Mouse (Mus musculus) T-cell, adult 2 months (primary cell): ENCODE measurements around the gene Prss2.
"Not testable (repeated sequence)": the region's sequence is repeated elsewhere in the genome, so short reads cannot be mapped to it uniquely, and the experiment has no call there.

Experiments
- DNase-seq: peaks from one replicate; pipeline ENCODE4 v3.0.0; 2022; ENCODE audit warnings: low spot score

Gene Prss2

DNA sequence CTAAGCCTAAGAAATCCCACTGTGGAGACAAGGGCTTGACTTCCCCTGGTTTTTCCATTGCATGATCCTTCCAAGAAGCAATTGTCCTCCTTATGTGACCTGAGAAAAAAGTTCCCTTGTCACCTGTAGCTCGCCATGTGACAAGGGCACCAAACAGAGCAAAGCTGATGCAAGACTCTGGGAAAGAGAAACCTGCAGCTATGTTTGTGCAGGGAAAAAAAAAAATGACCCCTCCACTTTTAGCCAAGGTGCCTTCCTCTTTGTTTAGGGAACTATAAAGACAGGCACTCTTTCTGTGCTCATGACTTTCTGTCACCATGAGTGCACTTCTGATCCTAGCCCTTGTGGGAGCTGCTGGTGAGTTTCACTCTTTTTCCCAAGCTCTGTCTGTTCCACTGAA is at the start of gene Prss2:
Gene Prss2, plus strand, starts transcription at position 301 of the 400 bp plus-strand sequence.
- DNase-seq: no peak

DNA sequence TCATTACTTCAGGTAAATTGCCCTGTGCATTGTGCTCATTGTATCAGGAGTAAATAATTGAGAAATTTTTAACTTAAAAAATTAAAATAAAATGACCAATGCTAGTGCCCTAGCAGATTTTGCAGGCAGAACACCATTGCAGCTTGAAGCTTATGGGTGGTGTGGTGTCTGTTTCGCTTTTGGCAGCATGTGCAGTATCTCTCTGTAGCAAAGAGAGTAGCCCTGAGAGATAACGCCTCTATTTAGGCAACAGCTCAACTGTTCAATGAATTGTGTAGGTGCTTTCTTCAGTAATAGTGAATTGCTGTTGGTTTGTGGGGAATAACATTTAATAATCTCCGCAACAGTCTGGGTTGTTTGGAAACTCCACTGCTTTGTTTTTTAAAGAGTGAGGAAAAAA is 22.2 kb upstream of the Prss2 start:
- DNase-seq: no peak

DNA sequence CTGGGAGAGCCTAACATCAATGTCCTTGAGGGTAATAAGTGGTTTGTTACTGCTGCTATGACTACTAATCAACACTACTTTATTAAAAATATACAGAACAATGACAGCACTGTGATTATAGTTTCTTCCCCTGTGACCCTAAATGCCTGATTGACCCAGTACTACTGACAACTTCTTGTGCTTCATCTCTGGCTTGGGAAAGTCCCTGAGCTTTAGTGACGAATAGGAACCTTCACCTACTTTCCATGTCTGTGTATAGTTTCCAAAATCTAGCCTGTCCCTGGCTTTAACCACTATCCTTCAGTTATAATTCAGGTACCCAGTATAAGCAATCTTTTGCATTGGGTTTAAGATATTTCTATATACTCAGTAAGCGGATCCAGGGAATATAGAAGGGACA is 16.7 kb upstream of the Prss2 start:
- DNase-seq: no peak

DNA sequence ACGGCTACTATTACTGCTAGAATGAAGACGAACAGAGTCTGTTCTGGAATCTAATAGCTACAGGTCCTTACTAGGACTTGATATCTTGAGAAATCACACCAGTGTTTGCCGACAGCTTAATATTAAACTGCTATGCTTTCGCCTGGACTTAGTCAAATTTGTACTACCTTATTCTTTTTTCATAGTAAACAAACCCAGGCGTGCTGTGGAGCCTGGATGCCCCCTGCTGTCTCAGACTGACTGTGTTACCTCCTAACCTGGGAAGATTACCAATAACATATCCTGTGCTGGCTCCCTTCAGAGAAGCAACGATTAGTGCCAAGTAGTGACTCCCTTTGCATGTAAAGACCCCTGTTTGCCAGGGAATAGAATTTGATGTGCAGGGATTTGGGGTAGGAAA is 16.3 kb upstream of the Prss2 start:
- DNase-seq: no peak

DNA sequence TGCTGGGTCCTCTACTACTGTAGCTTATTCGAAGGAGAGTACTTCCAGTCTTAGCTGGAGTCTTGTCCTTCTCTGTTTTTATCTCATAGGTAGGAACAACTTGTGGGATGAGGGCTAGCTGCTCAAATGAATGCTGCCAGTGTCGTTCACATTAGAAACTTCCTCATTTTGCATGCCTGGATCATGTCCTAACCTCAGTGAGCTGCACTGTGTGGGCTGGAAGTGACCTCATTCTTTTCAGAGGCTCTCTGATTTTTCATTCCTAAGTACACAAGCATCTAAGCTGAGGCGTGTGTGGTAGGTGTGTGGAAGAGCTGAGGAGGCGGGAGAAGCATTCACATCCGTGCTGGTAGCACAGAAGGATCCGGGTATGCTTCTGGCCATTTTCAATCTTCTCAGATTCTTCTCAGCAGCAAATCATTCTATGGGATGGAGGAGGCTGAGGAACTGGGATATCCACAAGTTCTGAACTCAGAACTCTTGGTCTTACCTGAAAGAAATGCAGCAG is 3.5 kb upstream of the Prss2 start:
- no peak for DNase-seq

DNA sequence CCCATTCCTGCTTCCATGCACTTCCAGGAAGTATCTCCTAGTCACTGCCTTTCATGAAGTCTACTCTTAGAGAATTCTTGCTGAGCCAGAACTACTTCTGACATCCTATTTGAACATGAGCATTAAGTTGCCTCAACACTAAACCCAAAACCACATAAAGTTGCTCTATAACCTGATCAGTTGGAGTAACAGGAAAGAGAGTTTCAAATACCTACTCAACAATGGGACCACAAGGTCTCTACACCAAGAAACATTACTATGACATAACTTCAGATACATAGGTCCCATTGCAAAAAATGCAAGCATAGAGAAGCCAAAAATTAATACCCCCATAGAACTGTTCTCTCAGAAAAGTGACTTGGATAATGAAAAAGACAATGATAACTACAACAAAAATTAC is 4.9 kb downstream of the Prss2 start:
- no peak for DNase-seq

DNA sequence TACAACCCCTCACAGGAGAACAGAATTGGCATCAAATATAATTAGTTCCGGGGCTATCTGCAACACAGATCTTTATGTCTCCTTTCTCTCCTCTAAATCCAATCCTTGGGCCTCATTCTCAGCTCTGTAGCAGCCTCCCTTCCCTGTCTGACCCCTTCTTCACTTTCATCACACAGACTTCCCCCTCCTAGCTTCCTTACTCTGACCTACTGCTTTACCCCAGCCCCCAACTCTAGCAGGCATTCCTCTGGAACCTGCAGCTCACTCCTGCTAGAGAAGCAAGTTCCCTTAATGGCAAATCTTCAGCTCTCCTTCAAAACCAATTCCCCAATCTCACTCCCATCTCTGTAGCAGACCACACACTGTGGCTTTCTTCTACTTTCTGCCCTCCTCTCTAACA is 5.8 kb downstream of the Prss2 start:
- DNase-seq: no peak

DNA sequence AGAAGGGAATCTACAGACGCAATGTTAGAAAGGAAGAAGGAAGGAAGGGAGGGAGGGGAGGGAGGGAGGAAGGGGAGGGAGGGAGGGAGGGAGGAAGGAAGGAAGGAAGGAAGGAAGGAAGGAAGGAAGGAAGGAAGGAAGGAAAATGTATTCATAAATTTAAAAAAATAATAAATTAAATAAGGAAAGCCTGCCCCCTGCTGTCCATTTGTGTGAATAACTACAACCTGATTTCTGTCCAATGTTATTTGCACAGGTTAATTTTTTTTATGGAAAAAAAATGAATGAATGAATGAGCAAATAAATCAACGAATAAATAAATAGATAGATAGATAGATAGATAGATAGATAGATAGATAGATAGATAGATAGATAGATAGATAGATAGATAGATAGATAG is 8.4 kb downstream of the Prss2 start:
- not testable (repeated sequence) for DNase-seq

DNA sequence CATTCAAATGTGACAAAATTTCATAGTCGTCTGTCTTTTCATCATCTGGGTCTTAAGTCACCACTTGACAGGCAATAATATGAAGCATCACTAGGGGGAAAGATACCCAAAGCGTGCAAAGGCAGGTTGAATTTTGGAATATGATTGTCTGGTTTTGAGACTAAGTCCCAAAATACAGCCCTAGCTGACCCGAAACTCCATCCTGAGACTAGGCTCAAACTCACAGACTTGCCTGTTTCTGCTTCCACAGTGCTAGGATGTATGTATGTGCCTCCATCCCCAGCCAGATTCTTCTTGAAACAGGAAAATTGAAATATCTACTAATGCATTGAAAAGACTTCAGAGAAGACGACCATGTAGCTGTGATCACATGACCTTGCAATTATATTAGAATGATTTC is 10.6 kb downstream of the Prss2 start:
- DNase-seq: no peak

DNA sequence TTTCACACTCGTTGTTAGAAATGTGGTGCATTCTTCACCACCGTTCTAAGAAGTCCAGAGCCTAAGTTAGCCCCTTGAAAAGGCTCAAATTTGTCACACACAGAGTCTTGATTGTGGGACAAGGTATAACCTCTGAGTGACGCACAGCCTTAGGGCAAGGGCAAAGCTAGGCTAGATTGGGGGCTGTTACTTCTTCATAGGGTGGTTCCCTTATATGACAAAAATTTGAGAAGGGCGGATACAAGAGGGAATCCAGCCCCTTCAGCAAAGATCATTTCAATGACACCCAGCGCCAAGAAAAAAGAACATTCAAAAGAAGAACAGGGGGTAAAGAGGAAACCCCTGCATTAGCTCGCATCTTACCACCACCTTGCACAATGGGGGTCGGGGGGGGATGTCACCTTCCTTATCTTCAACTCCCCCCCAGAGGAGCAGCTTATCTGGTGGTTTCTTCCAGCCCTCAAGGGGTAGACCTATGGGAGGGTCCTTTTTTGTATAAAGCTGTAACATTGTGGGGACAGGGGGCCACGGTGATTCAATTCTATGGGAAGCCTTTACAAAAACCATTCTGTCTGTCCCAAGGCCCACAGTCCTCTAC is 11.2 kb downstream of the Prss2 start:
- DNase-seq: peak; percentile 68

DNA sequence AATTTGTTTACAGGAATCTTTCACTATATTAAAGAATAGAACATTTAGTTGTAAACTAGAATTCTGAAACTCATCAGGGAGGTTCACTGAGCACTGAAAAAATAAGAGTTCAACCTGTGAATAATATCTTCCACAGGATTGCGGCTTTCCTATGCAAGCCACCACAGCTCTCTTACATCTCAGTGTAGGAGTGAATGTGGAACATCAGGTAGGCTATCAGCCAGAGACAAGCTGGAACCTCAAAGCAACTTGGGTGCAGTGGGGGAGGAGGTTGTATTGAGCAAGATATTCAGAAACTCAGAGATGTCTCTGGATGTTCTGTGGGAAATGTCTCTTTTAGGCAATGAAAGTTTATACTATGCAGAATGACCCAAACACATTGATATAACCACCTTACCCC is 15.8 kb downstream of the Prss2 start:
- DNase-seq: no peak

DNA sequence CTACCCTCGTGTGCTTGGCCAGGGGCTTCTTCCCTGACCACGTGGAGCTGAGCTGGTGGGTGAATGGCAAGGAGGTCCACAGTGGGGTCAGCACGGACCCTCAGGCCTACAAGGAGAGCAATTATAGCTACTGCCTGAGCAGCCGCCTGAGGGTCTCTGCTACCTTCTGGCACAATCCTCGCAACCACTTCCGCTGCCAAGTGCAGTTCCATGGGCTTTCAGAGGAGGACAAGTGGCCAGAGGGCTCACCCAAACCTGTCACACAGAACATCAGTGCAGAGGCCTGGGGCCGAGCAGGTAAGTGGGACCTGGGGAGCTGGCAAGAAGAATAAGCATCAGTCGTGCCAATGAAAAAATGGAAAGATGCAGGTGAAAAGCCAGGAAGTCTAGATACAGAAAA is 16.7 kb downstream of the Prss2 start:
- DNase-seq: not testable (repeated sequence)

DNA sequence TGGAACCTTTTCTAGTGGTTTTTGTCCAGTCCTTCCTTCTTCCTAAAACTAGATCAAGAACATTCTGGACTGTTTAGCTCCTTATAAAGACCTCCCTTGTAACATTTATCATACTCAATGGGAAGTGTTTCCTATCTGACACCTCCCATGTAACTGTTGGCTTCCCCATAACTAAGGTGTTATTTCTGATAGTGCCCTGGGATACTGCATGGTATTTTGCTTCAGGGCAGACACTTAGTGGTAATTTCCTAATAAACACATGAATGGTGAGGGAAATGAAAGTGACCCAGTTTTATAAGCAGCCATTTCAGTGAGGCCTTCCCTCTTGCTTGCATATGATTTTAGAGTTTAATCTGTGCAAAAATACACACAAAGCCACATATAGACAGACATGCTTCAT is 19.2 kb downstream of the Prss2 start:
- no peak for DNase-seq

DNA sequence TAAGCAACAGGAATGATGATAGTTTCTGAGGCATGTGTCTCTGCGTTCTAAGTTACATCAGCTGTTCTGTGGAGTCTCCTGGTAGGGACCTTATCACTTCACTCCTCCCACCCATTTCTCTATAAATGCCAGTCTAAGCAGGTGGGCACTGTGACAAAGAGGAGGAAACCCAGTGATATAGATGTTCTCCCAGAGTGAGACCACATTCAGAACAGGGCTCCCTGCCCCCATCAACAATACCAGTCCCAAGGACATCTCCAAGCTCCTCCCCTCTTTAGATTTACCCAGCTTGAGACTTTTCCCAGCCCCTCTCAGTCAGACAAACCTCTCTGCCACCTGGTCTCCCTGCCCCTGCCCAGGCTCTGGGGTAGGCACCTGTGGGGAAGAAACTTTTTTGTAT is 20.2 kb downstream of the Prss2 start:
- peak; percentile 74 for DNase-seq

DNA sequence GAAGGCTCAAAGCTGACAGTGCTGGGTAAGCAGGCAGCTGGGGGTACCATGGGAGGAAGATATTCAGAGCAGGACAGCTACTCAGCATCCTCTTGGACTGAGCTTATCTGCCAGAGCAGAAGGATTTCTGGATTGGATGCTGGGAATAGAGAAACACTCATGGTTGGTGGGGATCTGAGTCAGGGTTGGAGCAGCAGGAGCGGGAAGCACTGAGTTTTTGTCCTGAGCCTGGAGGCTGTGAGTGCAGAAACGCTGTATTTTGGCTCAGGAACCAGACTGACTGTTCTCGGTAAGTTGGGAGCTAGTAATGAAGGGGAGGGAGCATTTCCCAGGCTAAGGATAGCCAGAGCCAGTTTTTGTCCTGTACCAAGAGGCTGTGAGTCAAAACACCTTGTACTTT is 21.4 kb downstream of the Prss2 start:
- DNase-seq: no peak

DNA sequence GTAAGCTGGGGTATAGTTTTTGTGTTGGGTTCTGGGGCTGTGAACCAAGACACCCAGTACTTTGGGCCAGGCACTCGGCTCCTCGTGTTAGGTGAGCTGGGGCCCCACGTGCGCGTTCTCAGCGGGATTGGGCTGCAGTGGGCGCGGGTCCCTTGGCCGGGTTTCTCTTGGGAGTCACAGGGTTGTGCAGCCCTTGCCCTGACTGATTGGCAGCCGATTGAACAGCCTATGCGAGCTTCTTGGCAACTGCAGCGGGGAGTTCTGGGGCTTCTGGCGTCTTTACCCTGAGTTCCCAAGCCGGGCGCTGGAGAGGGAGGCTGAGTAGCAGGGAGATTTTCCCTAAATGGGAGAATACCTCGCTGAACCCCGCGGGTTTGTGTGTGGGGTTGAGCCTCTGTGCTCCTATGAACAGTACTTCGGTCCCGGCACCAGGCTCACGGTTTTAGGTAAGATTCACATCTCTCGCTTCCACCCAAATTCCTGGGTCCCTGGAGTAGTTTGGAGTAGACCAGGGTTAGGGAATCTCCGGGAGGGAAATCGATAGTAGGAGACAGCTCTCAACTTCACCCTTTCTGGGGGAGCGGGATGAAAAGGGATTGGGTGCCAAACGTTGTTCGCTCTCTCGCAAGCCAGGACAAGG is 21.9 kb downstream of the Prss2 start:
- DNase-seq: peak; percentile 59

DNA sequence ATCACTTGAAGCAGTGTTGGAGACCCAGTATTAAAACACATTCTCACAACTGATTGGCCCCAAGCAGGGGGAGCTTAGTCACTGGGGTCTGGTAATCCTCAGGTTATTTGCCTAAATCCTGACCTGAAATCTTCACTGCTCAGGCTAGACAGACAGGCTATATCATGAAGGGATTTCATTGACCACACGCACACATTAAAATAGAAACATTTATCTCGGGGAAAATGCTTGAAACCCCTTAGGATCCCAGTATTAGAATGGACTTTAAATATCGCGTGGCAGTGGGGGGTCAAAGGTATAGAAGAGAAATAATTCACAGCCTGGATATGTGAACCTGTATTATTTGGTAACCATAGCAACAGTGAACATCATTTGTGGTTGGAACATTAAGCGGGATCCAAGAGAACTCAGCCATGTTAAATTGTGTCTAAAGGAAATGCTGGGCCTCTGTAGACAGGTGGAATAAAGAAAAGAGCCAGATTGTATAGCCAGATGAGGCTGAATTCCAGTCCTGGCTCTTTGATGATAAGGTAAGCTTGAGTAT is 22.9 kb downstream of the Prss2 start:
- DNase-seq: peak; percentile 61

DNA sequence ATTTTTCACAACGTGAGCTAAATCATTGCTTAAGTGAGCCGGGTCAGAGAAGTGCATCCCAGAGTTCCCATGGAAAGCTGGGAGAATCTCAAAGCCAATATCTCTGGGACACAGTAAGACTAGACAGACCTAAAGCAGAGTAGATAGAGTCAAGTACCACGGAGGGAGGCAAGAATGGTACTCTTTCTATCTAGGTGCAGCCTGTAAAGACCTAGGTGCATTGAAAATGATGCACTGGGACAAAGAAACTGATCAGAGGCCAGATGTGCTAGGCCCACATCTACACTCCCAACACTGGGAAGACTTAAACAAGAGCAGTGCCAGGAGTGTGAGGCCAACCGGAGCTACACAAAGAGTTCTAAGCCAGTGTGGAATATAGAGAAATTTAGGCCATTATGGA is 23.7 kb downstream of the Prss2 start:
- DNase-seq: no peak

DNA sequence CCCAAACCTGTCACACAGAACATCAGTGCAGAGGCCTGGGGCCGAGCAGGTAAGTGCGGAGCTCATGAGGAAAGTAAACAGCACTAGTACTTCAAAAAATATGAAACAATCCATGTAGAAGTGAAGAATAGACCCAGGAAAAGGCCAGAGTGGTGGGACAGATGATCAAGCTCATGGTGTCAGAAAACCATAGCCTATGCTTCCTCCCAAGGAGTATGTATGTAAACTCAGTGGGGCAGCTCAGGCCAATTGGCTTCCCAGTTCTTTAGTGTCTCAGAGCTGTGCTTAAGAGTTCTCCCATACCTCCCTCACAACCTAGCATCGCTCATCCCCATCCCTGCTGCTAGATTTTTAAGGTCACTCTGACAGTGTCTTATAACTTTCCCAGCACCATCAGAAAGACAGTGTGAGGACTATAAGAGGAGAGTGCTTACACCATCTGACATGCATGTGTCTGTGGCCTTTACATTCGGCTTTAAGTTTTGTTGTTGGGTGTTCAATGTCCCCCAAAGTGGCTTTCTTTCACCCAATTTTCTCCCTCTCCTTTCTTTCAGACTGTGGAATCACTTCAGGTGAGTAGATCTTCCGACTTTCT is 25.6 kb downstream of the Prss2 start:
- DNase-seq: no peak

DNA sequence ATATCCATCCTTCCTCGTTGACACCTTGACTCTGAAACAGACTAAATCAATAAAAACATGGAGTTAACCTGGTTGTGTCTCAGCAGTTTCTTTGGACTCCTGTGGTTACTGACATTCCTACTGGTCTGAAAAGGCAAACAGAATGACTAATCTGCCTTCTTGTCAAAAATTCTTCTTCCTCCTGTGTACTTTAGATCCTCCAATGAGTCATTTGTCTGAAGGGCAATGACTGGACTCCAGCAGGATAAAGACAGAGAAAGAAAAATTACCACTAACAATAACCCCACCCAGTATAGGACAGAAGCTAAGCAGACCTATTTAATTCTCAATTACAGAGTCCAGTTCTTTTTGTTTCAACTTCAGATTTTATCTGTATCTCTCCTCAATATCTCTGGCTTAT is 26.7 kb downstream of the Prss2 start:
- DNase-seq: no peak

DNA sequence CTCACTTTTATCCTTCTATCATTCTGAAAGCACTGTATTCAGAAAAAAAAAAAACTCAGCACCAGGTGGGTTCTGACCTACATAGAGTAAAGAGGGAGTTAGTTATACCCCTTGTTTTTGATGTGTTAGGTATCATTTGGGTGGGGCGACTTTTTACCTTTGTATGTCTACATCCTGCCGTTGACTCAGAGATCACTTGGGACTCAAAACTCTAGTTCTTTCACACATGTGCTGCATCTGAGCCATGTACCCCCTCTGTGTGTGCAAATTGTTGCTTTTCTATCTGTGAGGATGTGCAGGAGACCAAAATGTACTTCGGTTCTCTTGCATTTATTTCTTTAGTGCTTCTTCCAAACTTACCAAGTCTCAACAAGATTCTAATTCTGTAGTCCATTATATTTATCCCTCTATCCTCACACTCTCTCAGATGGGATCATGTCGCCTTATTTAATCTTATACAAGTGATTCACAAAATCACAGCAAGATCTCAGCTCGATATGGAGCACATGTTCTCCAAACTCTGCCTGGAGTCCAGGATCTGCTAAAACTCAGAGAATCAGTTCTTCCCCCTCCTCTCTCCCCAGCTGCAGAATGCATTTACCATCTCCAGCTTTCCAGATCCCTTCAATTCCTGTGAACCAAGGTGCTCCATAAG is 31.9 kb downstream of the Prss2 start:
- DNase-seq: peak; percentile 86

DNA sequence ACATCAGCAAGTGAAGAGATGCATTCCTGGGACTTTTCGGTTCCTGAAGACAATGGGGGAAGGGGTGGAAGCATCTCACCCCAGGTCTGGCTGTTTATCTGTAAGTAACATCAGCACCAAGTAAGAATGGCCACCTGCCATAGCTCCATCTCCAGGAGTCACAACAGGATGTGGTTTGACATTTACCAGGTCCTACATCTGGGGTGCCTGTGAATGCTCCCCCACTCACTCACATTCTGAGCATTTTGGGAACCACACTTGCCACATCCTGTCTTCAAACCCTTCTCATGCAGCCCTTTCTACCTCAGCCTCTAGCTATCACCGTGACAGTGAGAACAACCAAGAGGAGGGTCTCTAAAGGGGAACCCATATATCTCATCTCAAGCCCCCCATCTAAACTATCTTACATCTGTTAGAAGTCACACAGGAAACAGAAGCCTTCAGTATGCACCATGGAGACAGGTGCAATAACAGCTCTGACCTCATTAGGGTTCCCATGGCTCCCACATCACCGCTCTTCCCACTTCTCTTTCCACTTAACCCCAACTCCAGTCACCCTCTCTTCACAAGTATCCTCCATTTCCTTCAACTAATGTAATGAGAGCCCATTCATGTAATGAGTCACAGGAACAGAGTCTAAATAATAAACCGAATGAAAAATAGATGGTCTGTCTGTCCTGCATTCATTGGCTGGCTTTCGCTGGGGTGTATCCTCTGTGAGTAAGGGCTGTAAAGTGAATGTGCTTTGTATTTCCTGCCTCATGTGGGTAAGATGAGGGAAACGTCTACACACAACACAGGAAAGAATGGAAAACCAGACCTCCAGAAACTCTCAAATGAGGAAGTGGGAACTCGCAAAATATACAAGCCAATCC is 32.9 kb downstream of the Prss2 start:
- peak; percentile 96 for DNase-seq
